Mouse (Mus musculus): ENCODE data around the gene Krt222. TPM values are rescaled to one million over a fixed set of nuclear protein-coding genes. Genes with fewer than 3 reads are reported as not detected.

Gene Krt222
- polyA plus RNA-seq, 1 experiment from 2014 or later = 0.11 TPM

DNA sequence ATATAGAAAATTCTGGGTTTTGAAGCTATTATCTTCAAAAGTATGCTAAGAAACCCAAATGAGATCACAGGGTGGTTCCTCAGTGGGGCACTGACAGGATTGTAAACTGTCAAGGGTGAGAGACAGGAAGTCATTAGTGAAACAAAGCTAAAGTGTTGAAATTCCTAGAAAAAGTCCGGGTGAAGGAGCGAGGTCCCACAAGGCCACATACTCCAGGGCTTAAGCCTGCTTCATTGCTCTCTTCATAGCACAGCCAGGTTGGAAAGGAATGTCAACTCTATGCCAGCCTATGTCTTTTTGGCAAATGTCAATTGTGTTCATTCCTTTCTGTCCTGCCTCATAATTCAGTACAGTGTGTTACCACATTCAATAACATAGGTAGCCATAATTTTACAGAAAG, 36.4 kb downstream of the Krt222 start:
- no peak for ATAC-seq (ENCODE audit: low FRiP score, low TSS enrichment)
- WGBS = 16% methylated on average over 2 of the region's 2 CpGs
- H3K4me1 ChIP-seq (ENCODE audit: control insufficient read depth, insufficient read depth, low read length) = no peaks in the 10 kb centered on the region
- H3K27ac ChIP-seq (ENCODE audit: low read depth, low read length) = no peak overlapping the region
- no peak overlapping the region for H3K4me2 ChIP-seq (replicated peaks; ENCODE audit: low read depth, low read length)
- no peaks in the 10 kb centered on the region for H3K27me3 ChIP-seq (ENCODE audit: control insufficient read depth, insufficient read depth, low read length)
- no peak overlapping the region for H3K4me3 ChIP-seq (ENCODE audit: low read length)
- H3K9me3 ChIP-seq (ENCODE audit: control insufficient read depth, low read length) = no peaks in the 10 kb centered on the region
- H3K9ac ChIP-seq (ENCODE audit: low read depth, low read length) = no peak overlapping the region
- peaks cover 35% of the 10 kb centered on the region for H3K36me3 ChIP-seq (ENCODE audit: control insufficient read depth, insufficient read depth, low read length)

GRCm38 (mm10) chr11:99206954-99207353, 36.9 kb downstream of the Krt222 start:
- no peaks in the 10 kb centered on the region for H3K9me3 ChIP-seq (ENCODE audit: control insufficient read depth, low read length)
- no peak overlapping the region for H3K9ac ChIP-seq (ENCODE audit: low read depth, low read length)
- H3K36me3 ChIP-seq (ENCODE audit: control insufficient read depth, insufficient read depth, low read length) = peaks cover 30% of the 10 kb centered on the region
- no peak for ATAC-seq (ENCODE audit: low FRiP score, low TSS enrichment)
- WGBS = 23% methylated on average over 2 of the region's 2 CpGs
- no peak overlapping the region for H3K4me3 ChIP-seq (ENCODE audit: low read length)
- no peak overlapping the region for H3K27ac ChIP-seq (ENCODE audit: low read depth, low read length)
- H3K4me1 ChIP-seq (ENCODE audit: control insufficient read depth, insufficient read depth, low read length) = no peaks in the 10 kb centered on the region
- H3K27me3 ChIP-seq (ENCODE audit: control insufficient read depth, insufficient read depth, low read length) = no peaks in the 10 kb centered on the region
- H3K4me2 ChIP-seq (replicated peaks; ENCODE audit: low read depth, low read length) = no peak overlapping the region

GRCm38 (mm10) chr11:99189154-99189582, 54.7 kb downstream of the Krt222 start:
- H3K9ac ChIP-seq (ENCODE audit: low read depth, low read length) = no peak overlapping the region

DNA sequence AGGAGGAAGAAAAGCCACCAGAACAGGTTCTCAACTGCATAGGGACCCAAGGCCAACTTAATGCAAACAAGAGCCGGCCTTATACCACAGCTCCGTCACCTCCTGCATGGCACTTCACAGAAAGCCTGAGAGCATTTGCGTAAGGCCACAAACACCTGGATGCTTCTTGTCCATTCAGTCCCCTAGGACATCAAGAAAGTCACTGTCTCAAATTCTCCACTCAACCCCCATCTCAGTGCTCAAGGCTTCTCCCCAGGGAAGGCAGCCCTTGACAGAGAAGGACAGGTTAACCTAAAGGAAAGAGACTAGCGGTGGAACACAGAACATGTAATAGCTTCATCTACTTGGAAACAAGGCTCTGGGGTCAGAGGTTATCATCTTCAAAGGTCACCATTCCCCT, 56.5 kb downstream of the Krt222 start:
- no peaks in the 10 kb centered on the region for H3K9me3 ChIP-seq (ENCODE audit: control insufficient read depth, low read length)
- H3K27me3 ChIP-seq (ENCODE audit: control insufficient read depth, insufficient read depth, low read length) = no peaks in the 10 kb centered on the region
- H3K4me3 ChIP-seq (ENCODE audit: low read length) = no peak overlapping the region
- no peak for ATAC-seq (ENCODE audit: low FRiP score, low TSS enrichment)
- no peaks in the 10 kb centered on the region for H3K36me3 ChIP-seq (ENCODE audit: control insufficient read depth, insufficient read depth, low read length)
- no peak overlapping the region for H3K27ac ChIP-seq (ENCODE audit: low read depth, low read length)
- H3K9ac ChIP-seq (ENCODE audit: low read depth, low read length) = no peak overlapping the region
- 92% methylated on average over 4 of the region's 4 CpGs for WGBS
- peaks cover 4% of the 10 kb centered on the region; the same call in 1 of the 2 replicates for H3K4me1 ChIP-seq (ENCODE audit: control insufficient read depth, insufficient read depth, low read length)
- no peak overlapping the region for H3K4me2 ChIP-seq (replicated peaks; ENCODE audit: low read depth, low read length)

More at GRCm38 (mm10) chr11:99189154-99189582, 54.7 kb downstream of the Krt222 start:
- Histone ChIP-seq H3K27me3 (ENCODE audit: control insufficient read depth, insufficient read depth, low read length) (no peaks in the 10 kb centered on the region), H3K27ac (ENCODE audit: low read depth, low read length) (no peak overlapping the region), H3K9me3 (ENCODE audit: control insufficient read depth, low read length) (no peaks in the 10 kb centered on the region), H3K4me3 (ENCODE audit: low read length) (no peak overlapping the region), H3K36me3 (ENCODE audit: control insufficient read depth, insufficient read depth, low read length) (no peaks in the 10 kb centered on the region), H3K4me1 (ENCODE audit: control insufficient read depth, insufficient read depth, low read length) (no peaks in the 10 kb centered on the region), H3K4me2 (replicated peaks; ENCODE audit: low read depth, low read length) (no peak overlapping the region)
- WGBS = 25% methylated on average over 14 of the region's 14 CpGs
- ATAC-seq (ENCODE audit: low FRiP score, low TSS enrichment) = no peak; the same call in 1 of the 2 replicates

GRCm38 (mm10) chr11:99186836-99187235, 57.0 kb downstream of the Krt222 start:
- Histone ChIP-seq H3K9me3 (ENCODE audit: control insufficient read depth, low read length) (no peaks in the 10 kb centered on the region), H3K9ac (ENCODE audit: low read depth, low read length) (no peak overlapping the region), H3K27ac (ENCODE audit: low read depth, low read length) (no peak overlapping the region), H3K4me1 (ENCODE audit: control insufficient read depth, insufficient read depth, low read length) (peaks cover 5% of the 10 kb centered on the region; the same call in 1 of the 2 replicates), H3K27me3 (ENCODE audit: control insufficient read depth, insufficient read depth, low read length) (no peaks in the 10 kb centered on the region), H3K4me3 (ENCODE audit: low read length) (no peak overlapping the region), H3K36me3 (ENCODE audit: control insufficient read depth, insufficient read depth, low read length) (no peaks in the 10 kb centered on the region), H3K4me2 (replicated peaks; ENCODE audit: low read depth, low read length) (no peak overlapping the region)
- ATAC-seq (ENCODE audit: low FRiP score, low TSS enrichment) = no peak
- WGBS = 87% methylated on average over 2 of the region's 2 CpGs

Other genes with a start within 250 kb of the Krt222 start
- gene Top2a, start 219.9 kb downstream of the Krt222 start, polyA plus RNA-seq (2014; fragmentation: Nextera tagmentation; extraction: Ambion mirVana) = 284 and 300 TPM in 2 replicates
- 421 and 542 TPM in 2 replicates for gene Igfbp4, start 202.8 kb downstream of the Krt222 start, polyA plus RNA-seq (2014; fragmentation: Nextera tagmentation; extraction: Ambion mirVana)
- gene Tns4, start 154.8 kb downstream of the Krt222 start, polyA plus RNA-seq (2014; fragmentation: Nextera tagmentation; extraction: Ambion mirVana) = 0.11 and 0.20 TPM in 2 replicates
- 0.13 TPM in 1 of 2 replicates, not detected in the other for gene Ccr7, start 89.0 kb downstream of the Krt222 start, polyA plus RNA-seq (2014; fragmentation: Nextera tagmentation; extraction: Ambion mirVana)
- 190 and 229 TPM in 2 replicates for gene Smarce1, start 13.1 kb downstream of the Krt222 start, polyA plus RNA-seq (2014; fragmentation: Nextera tagmentation; extraction: Ambion mirVana)
- gene Krt24, start 41.2 kb upstream of the Krt222 start, polyA plus RNA-seq (2014; fragmentation: Nextera tagmentation; extraction: Ambion mirVana) = not detected in 2 replicates
- gene Krt25, start 78.9 kb upstream of the Krt222 start, polyA plus RNA-seq (2014; fragmentation: Nextera tagmentation; extraction: Ambion mirVana) = not detected in 2 replicates
- not detected in 2 replicates for gene Krt26, start 93.9 kb upstream of the Krt222 start, polyA plus RNA-seq (2014; fragmentation: Nextera tagmentation; extraction: Ambion mirVana)
- not detected in 2 replicates for gene Krt27, start 107.0 kb upstream of the Krt222 start, polyA plus RNA-seq (2014; fragmentation: Nextera tagmentation; extraction: Ambion mirVana)
- 0.18 TPM in 1 of 2 replicates, not detected in the other for gene Krt28, start 130.8 kb upstream of the Krt222 start, polyA plus RNA-seq (2014; fragmentation: Nextera tagmentation; extraction: Ambion mirVana)
- gene Krt10, start 145.3 kb upstream of the Krt222 start, polyA plus RNA-seq (2014; fragmentation: Nextera tagmentation; extraction: Ambion mirVana) = 31.3 and 37.5 TPM in 2 replicates
- gene Krt12, start 178.2 kb upstream of the Krt222 start, polyA plus RNA-seq (2014; fragmentation: Nextera tagmentation; extraction: Ambion mirVana) = not detected in 2 replicates
- 0.22 and 0.36 TPM in 2 replicates for gene Krt20, start 194.1 kb upstream of the Krt222 start, polyA plus RNA-seq (2014; fragmentation: Nextera tagmentation; extraction: Ambion mirVana)
- 24.7 and 33.3 TPM in 2 replicates for gene Krt23, start 249.1 kb upstream of the Krt222 start, polyA plus RNA-seq (2014; fragmentation: Nextera tagmentation; extraction: Ambion mirVana)